Mouse (Mus musculus) heart, postnatal 0 days (tissue): ENCODE measurements around the gene Skil.

ENCODE experiments used
- CTCF ChIP-seq: IDR thresholded peaks from 2 replicates; pipeline ENCODE4 v1.5.1; 2016; ENCODE audit warnings: antibody characterized with exemption, control low read depth, low read depth
- EP300 ChIP-seq: IDR thresholded peaks from 2 replicates; pipeline ENCODE4 v1.6.1; 2016; ENCODE audit warnings: antibody characterized with exemption, low read depth

GRCm38 (mm10) chr3:31056651-31057627 lies 37.9 kb upstream of the Skil start:
- TF ChIP-seq CTCF, result peak; percentile 98
- peak; percentile 52; the same call in 1 of the 2 replicates for TF ChIP-seq EP300
